Mouse (Mus musculus): ENCODE measurements around the gene Xpr1. TPM values are rescaled to one million over a fixed set of nuclear protein-coding genes. Genes with fewer than 3 reads are reported as not detected.

Gene Xpr1
- polyA plus RNA-seq, 1 experiment from 2014 or later: 49.8 TPM

- 5% methylated on average over 29 of the region's 29 CpGs for WGBS
- peak overlapping the region; percentile 51 for H3K9ac ChIP-seq
- peaks cover 7% of the 10 kb centered on the region; the same call in 1 of the 2 replicates for H3K27me3 ChIP-seq
- H3K4me1 ChIP-seq (replicated peaks): peaks cover 14% of the 10 kb centered on the region
- H3K4me3 ChIP-seq: peak overlapping the region; percentile 47
- no peak overlapping the region for H3K27ac ChIP-seq (replicated peaks)
- no peaks in the 10 kb centered on the region for H3K36me3 ChIP-seq
- no peak for ATAC-seq (ENCODE audit: low FRiP score, low read depth)
- no peaks in the 10 kb centered on the region for H3K9me3 ChIP-seq
- H3K4me2 ChIP-seq: peak overlapping the region; percentile 89
Observed at GRCm38 (mm10) chr1:155244771-155245211, 172.4 kb downstream of the Xpr1 start.

GRCm38 (mm10) chr1:155243797-155244770 is 173.1 kb downstream of the Xpr1 start, which contains the start of gene BC034090:
TSS of gene BC034090 (minus strand) at chr1:155244444.
- Histone ChIP-seq H3K9me3 (no peaks in the 10 kb centered on the region), H3K4me3 (peak within 1 kb of the TSS; percentile 47), H3K4me2 (peak within 1 kb of the TSS; percentile 89), H3K36me3 (no peaks in the 10 kb centered on the region), H3K27me3 (peaks cover 7% of the 10 kb centered on the region; the same call in 1 of the 2 replicates), H3K9ac (peak within 1 kb of the TSS; percentile 51), H3K4me1 (replicated peaks) (peaks cover 17% of the 10 kb centered on the region), H3K27ac (replicated peaks) (no peak within 1 kb of the TSS; the same call in 1 of the 2 replicates)
- WGBS: 2% methylated on average over 84 of the region's 85 CpGs
- ATAC-seq (ENCODE audit: low FRiP score, low read depth): peak; percentile 59

- Histone ChIP-seq H3K4me1 (replicated peaks) (peaks cover 25% of the 10 kb centered on the region), H3K4me2 (no peak overlapping the region), H3K9ac (no peak overlapping the region), H3K36me3 (no peaks in the 10 kb centered on the region), H3K4me3 (no peak overlapping the region), H3K27me3 (peaks cover 7% of the 10 kb centered on the region; the same call in 1 of the 2 replicates), H3K9me3 (no peaks in the 10 kb centered on the region), H3K27ac (replicated peaks) (no peak overlapping the region)
- 76% methylated on average over 1 of the region's 1 CpGs for WGBS
- no peak for ATAC-seq (ENCODE audit: low FRiP score, low read depth)
Observed at GRCm38 (mm10) chr1:155242488-155242745, 174.8 kb downstream of the Xpr1 start.

GRCm38 (mm10) chr1:155241701-155242487 is 175.3 kb downstream of the Xpr1 start:
- H3K4me1 ChIP-seq (replicated peaks): peaks cover 30% of the 10 kb centered on the region
- no peak overlapping the region for H3K4me3 ChIP-seq
- no peak overlapping the region for H3K4me2 ChIP-seq
- H3K9ac ChIP-seq: no peak overlapping the region
- H3K36me3 ChIP-seq: no peaks in the 10 kb centered on the region
- peaks cover 7% of the 10 kb centered on the region; the same call in 1 of the 2 replicates for H3K27me3 ChIP-seq
- no peak overlapping the region for H3K27ac ChIP-seq (replicated peaks)
- WGBS: 82% methylated on average over 12 of the region's 12 CpGs
- H3K9me3 ChIP-seq: no peaks in the 10 kb centered on the region
- ATAC-seq (ENCODE audit: low FRiP score, low read depth): no peak

- Histone ChIP-seq H3K36me3 (no peaks in the 10 kb centered on the region), H3K4me2 (no peak overlapping the region), H3K9me3 (no peaks in the 10 kb centered on the region), H3K27me3 (peaks cover 4% of the 10 kb centered on the region; the same call in 1 of the 2 replicates), H3K4me1 (replicated peaks) (peaks cover 47% of the 10 kb centered on the region), H3K4me3 (no peak overlapping the region), H3K27ac (replicated peaks) (no peak overlapping the region), H3K9ac (no peak overlapping the region)
- 83% methylated on average over 6 of the region's 6 CpGs for WGBS
- ATAC-seq (ENCODE audit: low FRiP score, low read depth): no peak
Observed at GRCm38 (mm10) chr1:155239962-155240717, 177.1 kb downstream of the Xpr1 start.

- no peak for ATAC-seq (ENCODE audit: low FRiP score, low read depth)
- no peak overlapping the region for H3K9ac ChIP-seq
- peaks cover 46% of the 10 kb centered on the region for H3K4me1 ChIP-seq (replicated peaks)
Observed at GRCm38 (mm10) chr1:155239169-155239568, 178.0 kb downstream of the Xpr1 start.

GRCm38 (mm10) chr1:155238126-155238525 is 179.1 kb downstream of the Xpr1 start:
- Histone ChIP-seq H3K4me1 (replicated peaks) (peaks cover 50% of the 10 kb centered on the region), H3K36me3 (no peaks in the 10 kb centered on the region), H3K9ac (no peak overlapping the region), H3K4me2 (no peak overlapping the region), H3K4me3 (no peak overlapping the region), H3K27ac (replicated peaks) (peak overlapping the region; percentile 70; the same call in 1 of the 2 replicates), H3K27me3 (no peaks in the 10 kb centered on the region; the same call in 1 of the 2 replicates), H3K9me3 (no peaks in the 10 kb centered on the region)
- 83% methylated on average over 5 of the region's 5 CpGs for WGBS
- no peak for ATAC-seq (ENCODE audit: low FRiP score, low read depth)

More at GRCm38 (mm10) chr1:155239169-155239568, 178.0 kb downstream of the Xpr1 start:
- Histone ChIP-seq H3K4me2 (no peak overlapping the region), H3K27me3 (no peaks in the 10 kb centered on the region; the same call in 1 of the 2 replicates), H3K36me3 (no peaks in the 10 kb centered on the region), H3K4me3 (no peak overlapping the region), H3K9me3 (no peaks in the 10 kb centered on the region), H3K27ac (replicated peaks) (no peak overlapping the region)
- WGBS: 81% methylated on average over 4 of the region's 4 CpGs

- Histone ChIP-seq H3K27me3 (no peaks in the 10 kb centered on the region), H3K27ac (replicated peaks) (peak overlapping the region; percentile 70), H3K9ac (no peak overlapping the region), H3K4me2 (no peak overlapping the region), H3K9me3 (no peaks in the 10 kb centered on the region), H3K36me3 (no peaks in the 10 kb centered on the region), H3K4me1 (replicated peaks) (peaks cover 57% of the 10 kb centered on the region), H3K4me3 (no peak overlapping the region)
- ATAC-seq (ENCODE audit: low FRiP score, low read depth): no peak
- WGBS: 67% methylated on average over 11 of the region's 11 CpGs
Observed at GRCm38 (mm10) chr1:155237390-155237789, 179.8 kb downstream of the Xpr1 start.

GRCm38 (mm10) chr1:155236306-155237024 is 180.8 kb downstream of the Xpr1 start:
- H3K27ac ChIP-seq (replicated peaks): peak overlapping the region; percentile 70
- H3K4me2 ChIP-seq: no peak overlapping the region
- no peak for ATAC-seq (ENCODE audit: low FRiP score, low read depth)
- no peaks in the 10 kb centered on the region for H3K27me3 ChIP-seq
- peaks cover 64% of the 10 kb centered on the region for H3K4me1 ChIP-seq (replicated peaks)
- 36% methylated on average over 13 of the region's 13 CpGs for WGBS
- no peaks in the 10 kb centered on the region for H3K36me3 ChIP-seq
- no peak overlapping the region for H3K4me3 ChIP-seq
- no peaks in the 10 kb centered on the region for H3K9me3 ChIP-seq
- H3K9ac ChIP-seq: no peak overlapping the region

- Histone ChIP-seq H3K9ac (no peak overlapping the region), H3K27me3 (no peaks in the 10 kb centered on the region), H3K4me3 (no peak overlapping the region), H3K4me2 (no peak overlapping the region), H3K9me3 (no peaks in the 10 kb centered on the region), H3K36me3 (no peaks in the 10 kb centered on the region), H3K27ac (replicated peaks) (peak overlapping the region; percentile 70), H3K4me1 (replicated peaks) (peaks cover 66% of the 10 kb centered on the region)
- 49% methylated on average over 2 of the region's 2 CpGs for WGBS
- ATAC-seq (ENCODE audit: low FRiP score, low read depth): no peak
Observed at GRCm38 (mm10) chr1:155235641-155236040, 181.6 kb downstream of the Xpr1 start.
